Mouse (Mus musculus) gastrocnemius, adult 8-10 months (tissue): ENCODE data around the gene Sema3f. TPM values are rescaled to one million over a fixed set of nuclear protein-coding genes. Genes with fewer than 3 reads are reported as not detected.

Source experiments
- DNase-seq, 2 experiments: peaks; one replicate each; pipeline ENCODE4 v3.0.0; 2022; ENCODE audit warnings: low spot score in 2 of 2
- total RNA-seq, 4 experiments: library from RNA; stranded (reverse); gene quantifications; 2 replicates each; pipeline ENCODE4 v1.2.4; 2022

Gene Sema3f
- total RNA-seq, 4 experiments from 2014 or later = 3.3 to 4.6 (median 4.3) TPM

DNA sequence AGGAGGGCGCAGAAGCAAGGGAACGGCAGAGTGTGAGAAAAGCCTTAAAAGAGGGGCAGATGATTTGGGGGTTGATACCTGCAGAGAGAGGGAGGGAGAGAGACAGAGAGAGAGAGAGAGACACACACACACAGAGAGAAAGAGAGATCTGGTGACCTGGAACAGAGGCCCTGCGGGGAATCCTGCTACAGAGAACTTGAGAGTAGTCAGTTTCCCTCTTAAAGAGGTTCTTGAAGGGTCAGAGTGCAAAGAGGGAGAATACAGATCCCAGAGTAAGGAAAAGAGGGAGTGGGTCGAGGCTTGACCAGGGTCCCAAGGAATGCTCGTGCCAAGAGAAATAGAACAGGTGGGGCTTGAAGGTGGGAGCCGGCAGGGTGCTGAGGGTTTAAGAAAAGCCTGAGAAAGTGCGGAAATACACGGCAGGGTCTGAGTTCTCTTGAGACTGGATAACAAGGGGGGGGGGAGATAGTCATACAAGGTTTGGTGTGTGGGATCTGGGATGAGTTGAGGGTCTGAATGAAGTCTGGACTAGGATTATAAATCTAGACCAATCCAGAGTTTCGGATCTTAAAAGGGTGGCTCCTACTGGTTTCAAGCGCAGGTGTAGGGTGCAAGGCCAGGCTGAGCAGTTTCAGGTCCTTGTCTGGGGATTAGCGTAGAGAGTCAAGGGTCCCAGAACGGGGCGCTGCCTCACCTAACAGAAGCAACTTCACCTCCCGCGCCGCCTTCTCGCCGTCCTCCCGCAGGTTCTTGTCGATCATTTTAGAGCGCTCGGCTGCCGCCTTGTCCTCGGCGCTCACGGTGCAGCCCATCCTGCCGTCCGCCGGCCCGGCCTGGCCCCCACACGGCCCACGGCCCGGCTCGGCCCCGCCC is 75.6 kb downstream of the Sema3f start:
- DNase-seq = no peak

DNA sequence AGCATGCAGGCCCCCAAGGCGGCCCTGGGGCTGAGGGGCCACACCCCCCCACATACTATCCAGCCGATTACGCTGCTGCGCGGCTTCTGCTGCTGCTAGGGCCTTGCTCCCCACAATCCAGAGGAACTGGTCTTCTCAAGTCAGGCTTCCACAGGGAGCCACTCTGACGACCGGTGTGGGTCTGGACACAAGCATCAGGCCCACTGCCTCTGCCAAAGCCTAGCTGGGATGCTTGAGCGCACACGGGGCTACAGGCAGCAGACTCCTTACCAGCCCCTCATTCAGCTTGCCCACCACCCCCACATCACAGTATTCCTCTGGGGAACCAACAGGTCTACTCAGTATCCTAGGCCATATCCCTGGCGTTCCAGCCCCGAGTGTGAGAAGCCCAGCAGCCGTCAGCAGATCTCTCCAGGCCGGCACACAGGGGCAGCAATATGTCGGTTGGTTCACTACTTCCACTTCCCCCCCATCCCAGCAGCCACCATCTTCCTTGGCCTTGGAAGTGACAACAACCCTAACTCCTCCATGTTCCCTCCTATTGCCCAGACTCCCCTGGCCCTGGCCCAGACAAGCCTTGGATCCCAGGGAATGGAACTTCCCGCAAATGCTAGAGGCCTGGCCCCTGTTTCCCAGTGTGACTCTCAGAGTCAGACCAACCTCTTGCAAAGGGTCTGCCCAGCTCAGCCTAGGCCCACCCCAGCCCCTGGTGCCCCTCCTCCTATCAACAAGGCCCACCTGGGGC is 76.4 kb downstream of the Sema3f start:
- DNase-seq = no peak

DNA sequence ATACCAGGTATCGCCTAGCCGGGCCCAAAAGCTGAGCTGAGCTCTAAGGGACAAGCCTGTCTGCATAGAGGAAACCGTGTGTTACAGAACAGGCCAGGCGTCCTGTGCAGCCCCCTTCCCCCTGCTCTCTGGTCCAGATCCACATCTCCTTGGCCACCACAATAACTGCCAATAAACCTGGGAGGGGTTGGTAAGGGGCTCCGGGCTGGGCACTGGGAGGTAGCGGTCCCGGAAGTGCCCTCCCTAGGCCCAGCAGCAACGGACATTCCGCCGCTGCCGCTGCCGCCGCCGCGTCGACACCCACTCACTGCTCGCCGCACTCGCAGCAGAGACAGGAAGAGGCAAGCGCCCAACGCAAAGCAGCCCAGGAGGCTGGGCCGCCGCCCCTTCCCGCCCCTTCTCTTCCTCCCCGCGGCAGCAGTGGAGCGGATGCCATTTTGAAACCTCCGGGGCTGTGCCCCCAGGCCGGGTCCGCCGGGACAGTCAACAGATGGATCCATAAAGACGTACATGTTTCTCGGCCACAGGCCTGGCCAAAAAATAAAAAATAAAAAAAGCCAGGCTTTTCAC is 77.1 kb downstream of the Sema3f start:
- peak; percentile 67 to 69 for DNase-seq

DNA sequence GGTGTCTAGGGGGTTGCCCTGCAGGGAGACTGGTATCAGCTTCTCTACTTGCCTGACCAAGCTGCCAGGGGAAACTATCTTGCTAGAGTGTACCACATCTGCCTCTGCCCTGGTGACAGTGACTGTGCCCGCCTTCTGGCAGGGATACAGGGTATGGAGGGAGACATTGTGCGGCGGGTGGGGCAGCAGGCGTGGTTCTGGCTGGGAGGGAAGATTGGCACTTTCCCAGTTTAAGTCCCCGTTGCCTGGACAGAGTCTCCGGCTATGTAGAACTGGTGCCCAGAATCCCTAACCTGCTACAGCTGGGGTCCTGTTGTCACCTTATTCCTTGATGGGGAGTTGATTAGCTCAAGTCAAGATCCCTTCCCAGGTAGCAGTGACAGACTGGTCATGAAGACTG is 77.8 kb downstream of the Sema3f start:
- DNase-seq = no peak

DNA sequence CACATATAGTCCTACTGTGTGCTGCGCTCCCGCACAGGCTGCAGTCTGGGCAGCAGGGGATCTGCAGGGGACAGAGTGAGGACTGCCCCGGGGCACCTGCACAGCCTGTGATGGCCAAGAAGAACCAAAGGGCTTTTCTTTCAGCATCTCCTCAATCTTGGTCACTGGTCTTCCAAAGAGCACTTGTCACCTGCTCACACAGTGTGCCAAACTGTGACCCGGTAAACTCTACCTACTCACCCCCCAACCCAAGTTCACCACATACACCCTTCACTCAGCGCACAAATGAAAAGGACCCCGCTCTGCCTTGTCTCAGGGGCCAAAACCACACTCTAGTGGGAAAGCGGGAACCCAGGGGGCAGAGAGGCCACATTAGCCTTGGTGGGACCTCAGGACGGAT is 78.4 kb downstream of the Sema3f start:
- no peak for DNase-seq

Other genes with a start within 250 kb of the Sema3f start
- 10 to 100 TPM; 15.4 to 19.0 (median 16.6) TPM for gene Tmem115, start 176.5 kb downstream of the Sema3f start, total RNA-seq
- 1 to 10 TPM; 3.5 to 4.9 (median 4.2) TPM for gene Cyb561d2, start 168.3 kb downstream of the Sema3f start, total RNA-seq
- gene Nprl2, start 168.2 kb downstream of the Sema3f start, total RNA-seq = 10 to 100 TPM; 10.4 to 13.4 (median 11.0) TPM
- under 1 TPM in 1 of 4 experiments, not detected in 3; 0.22 TPM for gene Zmynd10, start 163.2 kb downstream of the Sema3f start, total RNA-seq
- gene Rassf1, start 158.9 kb downstream of the Sema3f start, total RNA-seq = 10 to 100 TPM in 3 of 4 experiments, 1 to 10 TPM in 1; 9.3 to 14.4 (median 11.9) TPM
- 10 to 100 TPM; 44.6 to 54.5 (median 46.9) TPM for gene Tusc2, start 147.2 kb downstream of the Sema3f start, total RNA-seq
- gene Hyal2, start 142.5 kb downstream of the Sema3f start, total RNA-seq = 10 to 100 TPM; 12.7 to 18.6 (median 16.7) TPM
- gene Hyal1, start 133.5 kb downstream of the Sema3f start, total RNA-seq = 1 to 10 TPM; 1.4 to 2.7 (median 1.9) TPM
- gene Naa80, start 131.6 kb downstream of the Sema3f start, total RNA-seq = 10 to 100 TPM; 12.1 to 16.8 (median 15.5) TPM
- gene Hyal3, start 129.7 kb downstream of the Sema3f start, total RNA-seq = under 1 TPM in 2 of 4 experiments, not detected in 2; 0.24 to 0.56 TPM
- gene Ifrd2, start 122.8 kb downstream of the Sema3f start, total RNA-seq = 10 to 100 TPM; 51.3 to 56.2 (median 54.0) TPM
- 10 to 100 TPM in 2 of 4 experiments, 1 to 10 TPM in 2; 8.7 to 12.4 (median 10.1) TPM for gene Sema3b, start 101.2 kb downstream of the Sema3f start, total RNA-seq
- 10 to 100 TPM; 62.4 to 78.5 (median 71.2) TPM for gene Gnai2, start 75.1 kb downstream of the Sema3f start, total RNA-seq
- gene Slc38a3, start 40.9 kb downstream of the Sema3f start, total RNA-seq = 10 to 100 TPM; 37.4 to 49.3 (median 45.9) TPM
- gene Gnat1, start 30.8 kb downstream of the Sema3f start, total RNA-seq = not detected
- gene Rbm5, start 60.5 kb upstream of the Sema3f start, total RNA-seq = 10 to 100 TPM; 21.0 to 34.8 (median 26.8) TPM
- 10 to 100 TPM; 17.3 to 20.0 (median 18.0) TPM for gene Rbm6, start 162.8 kb upstream of the Sema3f start, total RNA-seq
- 10 to 100 TPM; 10.8 to 14.7 (median 11.9) TPM for gene Mon1a, start 177.7 kb upstream of the Sema3f start, total RNA-seq
- gene Mst1r, start 196.4 kb upstream of the Sema3f start, total RNA-seq = 1 to 10 TPM in 1 of 4 experiments, under 1 TPM in 3; 0.43 to 1.4 (median 0.82) TPM
- not detected for gene Actl11, start 218.0 kb upstream of the Sema3f start, total RNA-seq
- gene Camkv, start 225.2 kb upstream of the Sema3f start, total RNA-seq = under 1 TPM; 0.20 to 0.46 (median 0.35) TPM
- gene Traip, start 239.7 kb upstream of the Sema3f start, total RNA-seq = 1 to 10 TPM in 1 of 4 experiments, under 1 TPM in 3; 0.47 to 1.6 (median 0.57) TPM